Mouse (Mus musculus) embryonic facial prominence, embryonic 15.5 days (tissue): ENCODE data around the gene Lrp2. TPM values are rescaled to one million over a fixed set of nuclear protein-coding genes. Genes with fewer than 3 reads are reported as not detected.

Experiments used
- ATAC-seq: fragments of 200-750 bp; cut with Nextera tagmentation; 2 replicates; pipeline ENCODE4 v1.8.0; 2017; ENCODE audit warnings: low read depth, moderate TSS enrichment; ENCODE audit not compliant: insufficient number of reproducible peaks, low FRiP score, low TSS enrichment
- H3K27ac ChIP-seq: fragments of 300-500 bp; sonication (generic); replicated peaks from 2 replicates; pipeline ENCODE4 v1.5.1; 2015; ENCODE audit warnings: mild to moderate bottlenecking, inconsistent platforms
- H3K27me3 ChIP-seq: fragments of 300-500 bp; sonication (generic); 2 replicates; pipeline ENCODE4 v1.6.1; 2015; ENCODE audit warnings: inconsistent platforms
- H3K36me3 ChIP-seq: fragments of 300-500 bp; sonication (generic); 2 replicates; pipeline ENCODE4 v1.6.1; 2015; ENCODE audit warnings: mild to moderate bottlenecking, inconsistent platforms
- H3K4me1 ChIP-seq: fragments of 300-500 bp; sonication (generic); 2 replicates; pipeline ENCODE4 v1.6.1; 2015; ENCODE audit warnings: inconsistent platforms
- H3K4me2 ChIP-seq: fragments of 300-500 bp; sonication (generic); replicated peaks from 2 replicates; pipeline ENCODE4 v1.6.1; 2015; ENCODE audit warnings: mild to moderate bottlenecking, inconsistent platforms
- H3K4me3 ChIP-seq: fragments of 300-500 bp; sonication (generic); replicated peaks from 2 replicates; pipeline ENCODE4 v1.5.1; 2015; ENCODE audit warnings: mild to moderate bottlenecking, inconsistent platforms
- H3K9ac ChIP-seq: fragments of 300-500 bp; sonication (generic); 2 replicates; pipeline ENCODE4 v1.6.1; 2015; ENCODE audit warnings: inconsistent platforms
- H3K9me3 ChIP-seq: fragments of 300-500 bp; sonication (generic); replicated peaks from 2 replicates; pipeline ENCODE4 v1.6.1; 2016; ENCODE audit warnings: inconsistent platforms
- WGBS: fragments of 180-500 bp; shearing (Covaris S2); methylation state at CpG from one replicate; pipeline ENCODE4 v1.1.7; 2015; 5-methylcytosine and 5-hydroxymethylcytosine counted together
- polyA plus RNA-seq: library from polyadenylated mRNA; unstranded; fragments of >200 nt; fragmentation: Nextera tagmentation; extraction: Ambion mirVana; gene quantifications from 2 replicates; pipeline ENCODE4 v1.2.1, GENCODE M21; 2015

The Lrp2 gene
- polyA plus RNA-seq, 1 experiment from 2014 or later = 0.37 TPM

DNA sequence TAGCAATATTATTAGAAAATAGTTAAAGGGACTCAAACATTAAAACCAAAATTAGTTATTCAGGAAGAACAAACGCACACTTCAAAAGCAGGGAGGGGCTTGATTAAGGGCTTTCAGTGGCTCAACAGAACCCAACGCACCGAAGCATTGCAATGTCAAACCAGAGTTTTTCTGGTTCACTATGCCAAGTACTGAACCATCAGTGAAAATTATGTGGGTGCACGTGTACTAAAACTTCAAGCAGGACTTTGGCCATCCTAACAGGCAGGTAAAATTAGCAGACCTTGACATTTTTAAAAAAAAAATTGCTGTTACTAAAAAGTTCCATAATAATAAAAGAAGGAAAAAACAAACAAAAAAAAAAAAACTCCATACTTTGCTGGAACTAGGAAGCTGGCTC lies 25.6 kb downstream of the Lrp2 start:
- H3K27ac ChIP-seq = no peak overlapping the region
- H3K36me3 ChIP-seq = no peaks in the 10 kb centered on the region
- no peaks in the 10 kb centered on the region for H3K4me1 ChIP-seq
- no peak overlapping the region for H3K4me3 ChIP-seq
- ATAC-seq = no peak
- 83% methylated on average over 4 of the region's 4 CpGs for WGBS
- no peaks in the 10 kb centered on the region for H3K9me3 ChIP-seq
- H3K27me3 ChIP-seq = no peaks in the 10 kb centered on the region
- H3K9ac ChIP-seq = no peak overlapping the region
- H3K4me2 ChIP-seq = no peak overlapping the region

DNA sequence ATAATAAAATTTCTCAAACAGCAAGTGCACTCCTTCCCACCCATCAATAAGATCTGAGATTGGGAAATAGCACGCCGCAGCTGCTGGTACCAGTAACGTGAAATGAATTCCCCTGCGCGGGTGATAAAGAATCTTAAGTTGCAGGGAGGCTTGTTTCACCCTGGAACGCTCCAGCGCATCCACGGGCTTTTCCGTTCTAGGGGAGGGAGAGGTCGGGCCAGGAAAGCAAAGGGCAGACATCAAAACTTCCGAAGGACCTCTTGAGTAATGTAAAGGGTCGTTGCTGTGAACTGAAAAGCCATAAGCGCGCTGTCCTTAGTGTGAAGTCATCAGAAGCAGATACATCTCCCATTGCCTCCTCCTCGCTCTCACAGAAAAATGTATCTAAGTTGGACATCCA lies 26.5 kb downstream of the Lrp2 start:
- WGBS = 80% methylated on average over 15 of the region's 15 CpGs
- Histone ChIP-seq H3K9ac (no peak overlapping the region), H3K4me1 (no peaks in the 10 kb centered on the region), H3K27me3 (no peaks in the 10 kb centered on the region), H3K9me3 (no peaks in the 10 kb centered on the region), H3K4me2 (no peak overlapping the region), H3K36me3 (no peaks in the 10 kb centered on the region), H3K4me3 (no peak overlapping the region), H3K27ac (no peak overlapping the region)
- no peak for ATAC-seq

DNA sequence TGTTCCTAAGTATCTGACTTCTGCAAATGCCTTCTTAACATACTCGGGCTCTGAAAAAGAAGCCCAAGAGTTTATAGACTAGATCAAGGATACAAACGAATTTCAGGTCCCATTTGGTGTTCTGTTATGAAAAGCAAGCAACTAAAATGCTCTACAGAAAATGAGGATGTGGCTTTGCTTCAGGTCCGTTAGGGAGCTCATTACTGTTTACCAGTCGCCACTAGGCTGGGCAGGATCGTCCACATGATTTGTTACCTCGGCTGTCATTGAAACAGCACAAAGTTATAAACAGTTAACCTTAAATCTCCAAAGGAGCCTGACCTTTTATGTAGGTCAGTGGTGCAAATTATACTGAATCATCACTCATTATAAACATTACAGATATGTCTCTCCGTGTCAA lies 29.2 kb downstream of the Lrp2 start:
- no peak overlapping the region for H3K4me2 ChIP-seq
- no peaks in the 10 kb centered on the region for H3K4me1 ChIP-seq
- no peak for ATAC-seq

DNA sequence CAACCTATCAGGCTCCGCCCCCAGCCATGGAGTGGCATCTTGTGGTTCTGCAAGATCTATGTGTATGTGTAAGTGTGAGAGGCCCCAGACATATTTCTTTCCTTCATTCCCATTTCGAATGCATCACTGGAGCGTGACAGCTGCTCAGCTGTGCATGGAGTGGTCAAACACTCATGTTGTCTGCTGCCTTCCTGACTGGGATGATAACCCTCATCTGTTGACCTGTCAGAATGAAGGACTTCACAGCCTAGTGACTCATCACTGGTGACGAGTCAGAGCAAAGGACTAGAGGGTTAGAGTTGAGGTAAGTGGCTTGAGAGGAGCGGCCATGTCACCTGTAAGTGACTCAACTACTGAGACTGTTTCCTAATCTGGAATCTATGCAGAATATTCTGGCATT lies 34.2 kb downstream of the Lrp2 start:
- Histone ChIP-seq H3K4me1 (no peaks in the 10 kb centered on the region), H3K27ac (no peak overlapping the region), H3K4me2 (no peak overlapping the region), H3K4me3 (no peak overlapping the region), H3K9ac (no peak overlapping the region), H3K27me3 (no peaks in the 10 kb centered on the region), H3K36me3 (no peaks in the 10 kb centered on the region), H3K9me3 (no peaks in the 10 kb centered on the region)
- no peak for ATAC-seq
- WGBS = 77% methylated on average over 5 of the region's 5 CpGs

More for the DNA sequence above, 29.2 kb downstream of the Lrp2 start:
- Histone ChIP-seq H3K9ac (no peak overlapping the region), H3K27me3 (no peaks in the 10 kb centered on the region), H3K27ac (no peak overlapping the region), H3K9me3 (no peaks in the 10 kb centered on the region), H3K4me3 (no peak overlapping the region), H3K36me3 (no peaks in the 10 kb centered on the region)
- WGBS = 62% methylated on average over 7 of the region's 7 CpGs

DNA sequence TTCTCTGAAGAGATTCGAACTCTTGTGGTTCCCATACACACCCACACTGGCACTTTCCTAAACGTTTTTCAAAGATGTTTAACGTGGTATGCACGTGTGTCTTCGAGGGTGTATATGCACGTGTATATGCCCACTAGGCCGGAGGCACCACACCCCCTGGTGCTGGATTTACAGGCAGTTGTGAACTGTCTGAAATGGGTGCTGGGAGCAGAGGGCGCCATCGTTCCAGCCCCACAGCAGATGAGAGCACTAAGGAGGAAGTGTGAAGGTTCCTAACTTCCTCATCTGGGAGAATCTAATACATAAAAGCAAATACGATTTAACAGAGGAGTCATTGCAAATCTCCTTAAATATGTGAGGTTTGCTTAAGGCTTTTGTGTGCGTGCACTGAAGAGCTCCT lies 39.0 kb downstream of the Lrp2 start:
- no peak for ATAC-seq
- no peaks in the 10 kb centered on the region for H3K27me3 ChIP-seq
- WGBS = 78% methylated on average over 11 of the region's 11 CpGs

DNA sequence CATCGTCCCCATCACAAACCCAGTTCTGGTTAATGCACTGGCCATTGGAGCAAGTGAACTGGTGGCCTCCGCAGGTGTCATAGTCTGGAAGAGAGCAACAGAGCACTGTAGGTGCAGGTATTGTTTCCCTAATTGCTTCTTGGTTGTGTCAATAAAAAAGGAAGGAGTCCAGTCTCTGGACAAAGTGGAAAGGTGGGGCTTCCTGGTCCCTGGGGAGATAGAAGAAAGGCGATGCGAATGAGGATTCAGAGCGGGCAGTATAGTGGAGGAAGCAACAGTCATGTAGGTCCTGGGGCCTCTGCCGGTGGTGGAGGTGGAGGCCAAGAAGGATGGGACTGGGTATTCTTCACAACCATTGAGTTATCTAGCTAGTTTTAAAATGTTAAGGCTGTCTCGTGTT lies 49.8 kb downstream of the Lrp2 start:
- H3K4me2 ChIP-seq = no peak overlapping the region
- H3K9me3 ChIP-seq = no peaks in the 10 kb centered on the region
- H3K27me3 ChIP-seq = no peaks in the 10 kb centered on the region
- no peak overlapping the region for H3K27ac ChIP-seq
- no peak overlapping the region for H3K9ac ChIP-seq
- ATAC-seq = no peak
- H3K36me3 ChIP-seq = no peaks in the 10 kb centered on the region
- H3K4me3 ChIP-seq = no peak overlapping the region
- H3K4me1 ChIP-seq = no peaks in the 10 kb centered on the region
- 75% methylated on average over 7 of the region's 7 CpGs for WGBS

More for the DNA sequence above, 39.0 kb downstream of the Lrp2 start:
- Histone ChIP-seq H3K9ac (no peak overlapping the region), H3K4me2 (no peak overlapping the region), H3K4me1 (no peaks in the 10 kb centered on the region), H3K9me3 (no peaks in the 10 kb centered on the region), H3K4me3 (no peak overlapping the region), H3K36me3 (no peaks in the 10 kb centered on the region), H3K27ac (no peak overlapping the region)

DNA sequence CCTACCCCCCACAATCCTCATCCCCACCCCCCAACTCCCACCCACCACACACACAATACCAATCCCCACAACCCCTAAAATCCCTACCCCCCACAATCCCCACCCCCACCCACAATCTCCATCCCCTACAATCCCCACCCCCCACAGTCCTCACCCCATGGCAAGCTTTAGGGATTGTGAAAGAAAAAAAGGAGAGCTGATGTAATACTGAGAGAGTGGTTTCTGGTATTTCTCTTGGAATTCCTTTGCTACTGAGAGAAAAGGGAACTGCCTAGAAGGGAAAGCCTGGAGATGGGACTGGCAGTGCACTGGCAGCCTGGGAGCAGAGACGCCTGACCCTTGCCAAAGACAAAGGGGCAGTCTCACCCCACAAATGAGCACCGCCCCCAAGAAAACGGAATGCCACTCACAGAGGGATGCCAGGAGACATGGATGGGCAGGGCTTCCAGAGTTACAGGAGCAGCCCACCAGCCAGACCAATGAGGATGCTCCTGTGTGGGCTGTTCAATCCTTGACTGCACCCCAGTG lies 54.3 kb downstream of the Lrp2 start:
- 22% methylated on average over 3 of the region's 3 CpGs for WGBS
- H3K36me3 ChIP-seq = no peaks in the 10 kb centered on the region
- H3K9ac ChIP-seq = no peak overlapping the region
- H3K27ac ChIP-seq = no peak overlapping the region
- H3K9me3 ChIP-seq = no peaks in the 10 kb centered on the region
- no peaks in the 10 kb centered on the region for H3K4me1 ChIP-seq
- ATAC-seq = no peak
- no peak overlapping the region for H3K4me3 ChIP-seq
- no peak overlapping the region for H3K4me2 ChIP-seq
- H3K27me3 ChIP-seq = no peaks in the 10 kb centered on the region

DNA sequence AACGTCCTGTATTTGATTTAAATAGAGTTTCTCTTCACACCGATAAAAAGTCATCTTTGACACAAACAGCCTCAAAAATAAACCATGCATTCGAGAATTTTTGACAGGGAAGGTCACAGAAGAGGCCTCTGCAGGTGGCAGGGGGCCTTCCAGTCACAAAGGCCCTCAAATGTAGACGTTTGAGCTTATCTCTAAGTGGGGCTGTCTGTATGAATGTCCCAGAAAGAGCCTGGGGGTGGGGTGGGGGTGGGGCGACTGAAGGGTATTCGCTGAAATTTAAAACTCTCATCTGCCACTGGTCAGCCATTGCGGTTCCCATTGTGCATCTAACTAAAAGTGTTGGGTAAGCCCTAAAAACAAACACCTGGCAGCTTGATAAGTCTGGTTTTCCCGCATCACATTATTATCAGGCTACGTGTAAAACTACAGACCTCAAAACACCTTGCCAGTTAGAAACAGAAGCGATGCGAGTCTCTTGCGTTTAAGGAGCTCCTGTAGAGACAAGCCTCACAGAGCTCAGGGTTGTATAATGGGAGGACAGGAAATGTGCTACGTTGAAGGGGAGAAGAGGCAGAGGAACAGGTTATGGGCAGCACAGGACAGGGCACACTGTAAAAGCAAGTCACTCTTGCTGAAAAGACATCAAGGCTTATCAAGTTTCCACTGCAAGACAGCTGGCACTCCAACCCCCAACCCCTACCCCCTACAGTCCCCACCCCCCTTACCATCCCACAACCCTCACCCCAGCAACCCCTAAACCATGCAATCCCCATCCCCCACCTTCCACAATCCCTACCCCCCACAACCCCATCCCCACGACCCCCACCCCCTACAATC lies 55.0 kb downstream of the Lrp2 start:
- Histone ChIP-seq H3K4me2 (no peak overlapping the region), H3K9ac (no peak overlapping the region), H3K4me3 (no peak overlapping the region), H3K27me3 (no peaks in the 10 kb centered on the region), H3K27ac (no peak overlapping the region), H3K9me3 (no peaks in the 10 kb centered on the region), H3K4me1 (no peaks in the 10 kb centered on the region), H3K36me3 (no peaks in the 10 kb centered on the region)
- ATAC-seq = no peak
- WGBS = 14% methylated on average over 13 of the region's 14 CpGs

DNA sequence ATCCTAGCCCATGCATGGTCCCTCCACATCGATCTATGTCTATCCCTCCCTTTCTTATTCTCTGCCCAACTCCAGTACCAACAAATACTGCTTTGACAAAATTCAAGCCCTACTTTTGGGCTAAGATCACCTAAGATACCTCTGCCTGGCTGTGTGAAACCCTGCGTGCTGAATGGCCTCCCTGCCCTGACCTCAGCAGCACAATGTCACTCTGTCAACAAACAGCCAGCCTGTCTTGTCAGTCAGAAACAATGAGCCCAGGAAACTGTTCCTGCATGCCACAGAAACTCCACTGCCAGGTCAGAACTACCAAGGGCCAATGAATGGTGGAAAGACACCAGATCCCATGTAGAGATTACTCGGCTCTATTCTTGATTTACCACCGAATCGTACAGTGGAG lies 55.7 kb downstream of the Lrp2 start:
- 52% methylated on average over 5 of the region's 5 CpGs for WGBS

DNA sequence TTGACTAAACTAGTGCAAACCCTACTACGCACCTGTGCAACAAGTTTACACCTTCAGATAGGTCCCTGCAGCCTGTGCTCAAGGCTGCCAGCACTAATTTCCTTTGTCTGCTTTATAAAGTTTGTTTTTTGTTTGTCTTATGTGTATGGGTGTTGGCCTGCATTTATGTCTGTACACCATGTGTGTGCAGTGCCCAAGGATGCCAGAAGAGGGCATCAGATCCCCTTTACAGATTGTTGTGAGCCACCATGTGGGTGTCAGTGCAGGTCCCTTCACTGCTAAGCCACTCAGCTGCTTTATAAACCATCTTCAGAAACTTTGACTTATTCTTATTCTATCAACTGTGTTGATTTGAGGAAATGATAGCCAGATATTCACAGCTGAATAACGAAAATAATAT lies 65.6 kb downstream of the Lrp2 start:
- no peak for ATAC-seq
- 84% methylated on average over 2 of the region's 2 CpGs for WGBS
- H3K4me3 ChIP-seq = no peak overlapping the region

More for the DNA sequence above, 55.7 kb downstream of the Lrp2 start:
- no peak overlapping the region for H3K27ac ChIP-seq
- H3K36me3 ChIP-seq = no peaks in the 10 kb centered on the region
- H3K27me3 ChIP-seq = no peaks in the 10 kb centered on the region
- no peak overlapping the region for H3K9ac ChIP-seq
- no peak overlapping the region for H3K4me2 ChIP-seq
- no peak for ATAC-seq
- H3K9me3 ChIP-seq = no peaks in the 10 kb centered on the region
- H3K4me1 ChIP-seq = no peaks in the 10 kb centered on the region
- H3K4me3 ChIP-seq = no peak overlapping the region

DNA sequence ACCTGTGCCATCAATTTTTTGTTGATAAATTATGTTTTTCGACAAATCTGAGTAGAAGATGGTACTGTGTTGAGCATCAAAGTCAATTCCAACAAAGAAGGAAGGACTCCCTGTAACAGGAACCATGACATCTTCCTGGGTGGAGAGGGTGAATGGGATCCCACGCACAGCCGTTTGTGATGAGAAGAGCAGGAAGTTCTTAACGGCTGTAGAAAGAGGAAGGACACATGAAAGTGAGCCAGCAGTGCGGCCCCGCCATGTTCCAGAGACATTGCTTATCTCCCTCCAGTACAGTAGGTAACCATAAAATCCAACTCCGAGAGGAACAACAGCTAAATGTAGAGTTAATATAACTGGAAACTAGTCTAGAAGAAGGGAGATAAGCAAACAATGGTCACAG lies 67.6 kb downstream of the Lrp2 start:
- H3K36me3 ChIP-seq = no peaks in the 10 kb centered on the region
- H3K27ac ChIP-seq = no peak overlapping the region
- H3K9me3 ChIP-seq = no peaks in the 10 kb centered on the region
- H3K9ac ChIP-seq = no peak overlapping the region
- no peak for ATAC-seq
- H3K4me2 ChIP-seq = no peak overlapping the region
- 78% methylated on average over 7 of the region's 7 CpGs for whole genome bisulfite sequencing
- no peak overlapping the region for H3K4me3 ChIP-seq
- no peaks in the 10 kb centered on the region for H3K4me1 ChIP-seq
- H3K27me3 ChIP-seq = no peaks in the 10 kb centered on the region

More for the DNA sequence above, 65.6 kb downstream of the Lrp2 start:
- no peaks in the 10 kb centered on the region for H3K4me1 ChIP-seq
- no peaks in the 10 kb centered on the region for H3K9me3 ChIP-seq
- no peak overlapping the region for H3K27ac ChIP-seq
- H3K9ac ChIP-seq = no peak overlapping the region
- H3K36me3 ChIP-seq = no peaks in the 10 kb centered on the region
- no peaks in the 10 kb centered on the region for H3K27me3 ChIP-seq
- no peak overlapping the region for H3K4me2 ChIP-seq

DNA sequence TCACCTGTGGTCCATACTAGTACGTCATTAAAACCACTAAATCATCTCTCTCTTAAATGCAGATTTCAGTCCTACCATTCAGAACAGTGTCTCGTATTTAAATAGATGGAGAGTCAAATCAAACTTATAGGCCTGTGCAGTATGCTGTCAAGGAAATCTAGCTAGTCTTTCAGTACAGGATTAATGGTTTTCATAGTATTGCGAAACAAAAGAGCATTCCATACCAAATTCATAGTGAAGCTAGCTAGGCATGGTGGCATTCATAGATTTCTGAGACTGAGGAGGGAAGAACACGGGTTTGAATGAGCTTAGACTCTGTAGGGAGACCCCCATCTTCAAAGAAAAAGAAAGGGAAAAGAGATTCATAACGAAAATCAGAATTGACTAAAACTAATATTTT lies 74.1 kb downstream of the Lrp2 start:
- no peak for ATAC-seq
- no peak overlapping the region for H3K4me2 ChIP-seq

More for the DNA sequence above, 74.1 kb downstream of the Lrp2 start:
- Histone ChIP-seq H3K27me3 (no peaks in the 10 kb centered on the region), H3K36me3 (no peaks in the 10 kb centered on the region), H3K27ac (no peak overlapping the region), H3K9me3 (no peaks in the 10 kb centered on the region), H3K4me1 (no peaks in the 10 kb centered on the region), H3K4me3 (no peak overlapping the region), H3K9ac (no peak overlapping the region)
- WGBS = 70% methylated on average over 5 of the region's 5 CpGs
